Mouse (Mus musculus) CD4-positive, CD25-positive, alpha-beta regulatory T cell, adult 4 months (primary cell): ENCODE data around the gene Btd. TPM values are rescaled to one million over a fixed set of nuclear protein-coding genes. Genes with fewer than 3 reads are reported as not detected.
"Not testable (repeated sequence)": the region's sequence is repeated elsewhere in the genome, so short reads cannot be mapped to it uniquely, and the experiment has no call there.

Experiments used
- ATAC-seq: one replicate; pipeline ENCODE4 v1.8.0; 2017
- polyA plus RNA-seq, 2 experiments: library from polyadenylated mRNA; unstranded; fragments of 100-300 nt; shearing (Covaris generic); gene quantifications; one replicate each; pipeline ENCODE4 v1.2.1; 2017

Gene Btd
- polyA plus RNA-seq, result 10 to 100 TPM; 27.1 to 29.5 TPM

DNA sequence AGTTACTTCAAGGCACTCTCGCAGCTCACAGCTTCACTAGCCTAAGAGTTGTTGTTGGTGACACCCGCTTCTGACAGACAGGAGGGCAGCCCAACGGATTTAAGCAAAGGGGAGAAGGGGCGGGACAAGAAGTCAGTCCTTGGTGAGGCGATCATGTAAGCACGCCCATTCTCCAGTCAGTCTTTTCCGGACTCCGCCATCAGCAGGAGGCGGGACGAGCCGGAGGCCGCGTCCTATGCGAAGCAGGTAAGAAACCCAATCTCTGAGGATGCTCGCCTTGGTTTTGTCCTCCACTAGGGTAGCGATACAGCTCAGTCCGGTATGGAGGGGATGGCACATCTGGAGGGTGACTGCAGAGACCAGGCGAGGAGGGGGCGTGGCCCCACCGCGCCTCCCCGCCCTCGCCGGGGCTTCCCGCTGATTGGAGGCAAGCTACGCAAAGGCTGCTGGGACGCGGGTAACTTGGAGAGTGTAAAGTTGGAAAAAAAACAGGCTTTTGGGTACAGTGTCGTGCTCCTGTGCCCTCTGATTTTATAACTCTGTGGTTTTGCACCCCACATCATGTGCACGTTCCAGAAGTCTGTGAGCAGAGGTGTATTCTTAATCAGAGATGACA, at the start of gene Btd, which contains the start of gene Hacl1:
TSS of gene Btd (plus strand) at position 139 of the 616 bp plus-strand sequence.
TSS of gene Hacl1 (minus strand) at position 397 of the 616 bp plus-strand sequence.
- peak; percentile 95 for ATAC-seq

GRCm38 (mm10) chr14:31591243-31591642, 49.6 kb upstream of the Btd start, which contains the start of gene Colq:
TSS of gene Colq (minus strand) at chr14:31591343.
- ATAC-seq, result no peak

GRCm38 (mm10) chr14:31593036-31593435, 47.8 kb upstream of the Btd start:
- ATAC-seq, result no peak

- no peak for ATAC-seq
Observed at GRCm38 (mm10) chr14:31594693-31595092, 46.1 kb upstream of the Btd start.

DNA sequence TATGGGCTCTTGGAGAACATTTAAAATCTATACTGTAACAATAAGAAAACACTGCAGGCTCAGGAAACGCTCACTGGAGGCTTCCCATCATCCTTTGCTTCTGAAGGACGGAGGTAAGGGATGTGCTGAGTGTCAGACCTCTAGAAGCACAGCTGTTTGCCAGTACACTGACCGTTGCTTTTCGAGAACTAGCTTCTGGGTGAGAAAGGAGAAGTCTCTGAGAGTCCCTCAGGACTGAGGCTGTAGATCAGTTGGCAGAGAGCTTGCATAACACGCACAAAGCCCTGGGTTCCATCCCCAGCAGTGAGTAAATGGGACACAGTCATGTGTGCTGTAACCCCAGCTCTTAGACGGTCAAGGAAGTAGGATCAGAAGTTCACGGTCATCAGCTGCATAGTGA, 44.4 kb upstream of the Btd start:
- no peak for ATAC-seq

DNA sequence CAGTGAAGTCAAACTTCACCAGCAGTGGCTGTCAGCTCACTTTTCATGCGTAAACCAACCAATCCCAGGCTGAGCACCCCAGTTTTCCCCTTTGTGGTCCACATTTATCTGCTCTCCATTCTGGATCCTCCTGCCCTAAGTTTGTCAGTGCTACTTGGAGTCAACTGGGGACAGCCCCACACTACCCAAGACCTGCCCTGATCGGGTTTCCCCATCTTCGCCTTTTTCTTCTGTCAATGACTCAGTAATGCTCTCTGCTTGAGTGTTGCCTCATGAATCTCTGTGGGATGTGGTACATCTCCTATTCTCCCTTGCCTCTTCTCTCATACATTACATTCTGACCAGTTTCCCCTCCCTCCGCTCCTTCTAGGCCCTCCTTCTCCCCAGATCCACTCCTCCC, 43.4 kb upstream of the Btd start:
- ATAC-seq, result peak; percentile 77

DNA sequence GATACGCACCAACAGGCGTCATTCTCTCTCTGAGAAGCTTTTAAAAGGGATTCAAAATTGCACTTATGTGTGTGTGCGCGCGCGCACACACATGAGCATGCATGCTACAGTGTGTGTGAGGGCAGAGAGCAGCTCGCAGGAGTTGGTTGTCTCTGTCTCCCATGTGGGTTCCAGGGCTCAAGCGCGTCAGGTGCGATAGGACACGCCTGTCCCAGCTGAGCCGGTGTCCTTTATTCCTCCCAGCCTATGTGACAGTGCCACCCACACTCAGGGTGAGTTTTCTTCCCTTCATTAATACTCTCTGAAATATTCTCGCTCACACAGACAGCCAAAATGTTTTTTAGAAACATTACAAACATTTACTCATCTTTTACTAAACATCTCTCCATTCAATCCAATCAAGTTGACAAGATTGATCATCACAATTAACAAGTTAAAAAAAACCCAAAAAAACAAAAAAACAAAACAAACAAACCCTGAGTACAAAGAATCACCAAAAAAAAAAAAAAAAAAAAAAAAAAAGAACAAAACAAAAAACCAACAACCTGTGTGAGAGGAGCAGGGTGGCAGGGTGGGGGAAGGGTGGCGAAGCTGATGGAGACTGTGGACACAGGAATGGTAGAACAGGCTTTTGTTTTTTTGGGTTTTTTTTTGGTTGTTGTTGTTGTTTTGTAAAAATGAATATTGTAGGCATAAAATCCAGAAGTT, 38.8 kb upstream of the Btd start:
- no peak for ATAC-seq

DNA sequence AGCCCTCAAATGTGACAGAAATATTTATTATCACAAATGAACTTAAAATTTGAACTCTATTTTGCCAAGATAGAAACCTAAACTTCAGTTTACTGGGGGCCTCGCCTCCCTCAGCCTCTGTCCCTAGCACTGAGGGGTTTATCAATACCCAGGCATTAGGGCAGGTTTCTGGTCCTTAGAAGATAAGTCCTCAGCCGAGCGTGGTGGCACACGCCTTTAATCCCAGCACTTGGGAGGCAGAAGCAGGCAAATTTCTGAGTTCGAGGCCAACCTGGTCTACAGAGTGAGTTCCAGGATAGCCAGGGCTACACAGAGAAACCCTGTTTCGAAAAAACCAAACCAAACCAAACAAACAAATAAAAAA, 38.2 kb upstream of the Btd start:
- ATAC-seq, result not testable (repeated sequence)

- ATAC-seq, result no peak
Observed at GRCm38 (mm10) chr14:31604916-31605315, 35.9 kb upstream of the Btd start.

DNA sequence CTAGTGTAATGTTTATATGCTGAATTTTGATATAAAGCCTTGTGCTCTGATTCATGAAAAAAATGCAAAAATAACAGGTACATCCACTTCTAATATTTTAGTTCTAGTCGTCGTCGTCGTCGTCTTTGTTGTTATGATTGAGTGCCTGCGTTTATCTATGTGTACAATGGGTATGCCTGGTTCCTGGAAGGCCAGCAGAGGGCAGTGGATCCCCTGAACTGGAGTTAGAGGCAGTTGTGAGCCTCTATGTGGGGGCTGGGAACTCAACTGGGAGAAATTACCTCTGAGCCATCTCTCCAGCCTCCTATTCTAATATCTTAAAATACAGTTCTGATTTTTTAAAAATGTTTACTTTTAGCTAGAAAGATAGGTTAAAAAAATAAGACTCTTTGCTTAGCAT, 35.3 kb upstream of the Btd start:
- ATAC-seq, result no peak

DNA sequence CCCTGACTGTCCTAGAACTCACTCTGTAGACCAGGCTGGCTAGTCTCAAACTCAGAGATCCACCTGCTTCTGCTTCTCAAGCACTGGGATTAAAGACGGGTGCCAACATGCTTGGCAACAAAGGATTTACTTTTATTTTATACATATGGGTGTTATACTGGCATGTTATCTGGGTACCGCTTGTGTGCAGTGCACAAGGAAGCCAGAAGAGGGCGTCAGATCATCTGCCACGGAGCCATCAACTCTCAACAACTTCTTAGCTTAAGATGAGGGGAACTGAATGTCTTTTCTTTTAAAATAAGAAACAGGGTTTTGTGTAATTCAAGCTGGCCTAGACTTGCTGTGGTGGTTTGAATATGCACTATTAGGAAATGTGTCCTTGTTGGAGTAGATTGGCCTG, 28.8 kb upstream of the Btd start:
- no peak for ATAC-seq

DNA sequence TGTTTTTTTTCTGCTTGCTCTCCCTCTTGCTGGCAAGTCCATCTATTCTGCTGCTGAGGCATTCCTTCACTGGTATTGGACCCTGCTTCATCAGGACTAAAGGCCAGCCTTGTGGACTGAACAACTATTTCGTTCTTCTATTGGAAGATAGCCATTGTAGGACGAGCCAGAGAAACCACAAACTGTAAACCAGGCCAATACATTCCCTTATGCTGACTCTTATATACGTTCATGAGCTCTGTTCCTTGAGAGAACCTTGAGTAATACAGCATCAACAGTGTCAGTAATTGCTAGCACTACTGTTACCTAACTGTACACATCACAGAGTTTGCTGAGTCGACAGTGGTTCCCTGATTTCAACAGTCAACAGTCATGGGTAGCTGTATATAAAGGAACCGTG, 27.2 kb upstream of the Btd start:
- no peak for ATAC-seq

DNA sequence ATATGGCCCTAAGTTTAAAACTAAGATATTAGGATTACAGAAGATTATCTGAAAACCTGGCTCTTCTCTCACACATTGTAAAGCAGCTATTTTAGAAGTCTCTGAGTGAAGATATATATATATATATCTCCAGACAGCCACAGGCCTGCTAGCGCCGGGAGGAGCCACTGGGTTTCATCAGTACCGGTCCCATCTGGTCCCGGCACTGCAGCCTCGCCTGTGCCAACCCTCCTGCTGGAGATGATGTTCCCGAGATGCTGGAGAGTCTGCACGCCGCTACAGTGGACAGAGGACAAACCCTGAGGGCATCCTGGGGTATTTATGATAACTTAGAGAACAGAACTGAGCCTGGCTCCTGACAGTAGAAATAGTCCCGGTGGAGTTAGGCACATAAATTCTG, 23.6 kb upstream of the Btd start:
- no peak for ATAC-seq

GRCm38 (mm10) chr14:31617997-31618396, 22.8 kb upstream of the Btd start:
- no peak for ATAC-seq

- no peak for ATAC-seq
Observed at GRCm38 (mm10) chr14:31620591-31621223, 20.1 kb upstream of the Btd start.

DNA sequence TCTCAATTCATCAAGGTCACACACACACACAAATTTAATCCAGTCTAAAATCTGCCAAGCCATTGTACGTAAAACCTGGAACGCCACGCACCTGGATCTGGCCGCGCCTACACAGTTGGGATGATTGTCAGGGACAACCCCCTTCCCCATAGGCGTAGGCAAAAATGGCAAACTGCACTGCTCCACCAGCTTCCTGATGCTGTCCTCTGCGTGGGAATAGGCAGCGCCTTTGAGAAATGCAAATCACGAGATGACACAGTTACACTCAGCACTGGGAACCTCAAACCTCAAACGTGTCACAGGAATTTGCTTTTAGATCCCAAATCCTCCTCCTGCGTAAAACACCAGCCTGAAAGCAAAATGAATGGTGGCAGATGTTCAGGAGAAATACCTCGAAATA, 18.1 kb upstream of the Btd start:
- no peak for ATAC-seq

DNA sequence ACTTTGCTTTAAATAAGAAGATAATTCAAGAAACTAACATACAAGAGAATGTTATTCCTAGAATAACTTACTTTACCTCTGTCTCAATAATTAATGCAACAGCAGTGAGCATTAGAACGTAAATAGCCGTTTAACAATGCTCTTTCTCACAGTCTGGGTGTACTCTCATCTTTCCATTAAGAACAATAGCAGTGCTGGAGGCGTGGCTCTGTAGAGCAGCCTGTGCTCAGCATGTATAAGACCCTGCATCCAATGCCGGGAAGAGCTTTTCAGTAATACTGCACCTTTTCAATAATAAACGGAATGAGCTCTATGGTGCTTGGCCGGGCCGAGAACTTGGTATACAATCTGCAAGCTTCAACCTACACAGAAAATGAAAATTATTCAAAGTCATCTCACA, 10.2 kb upstream of the Btd start:
- no peak for ATAC-seq

- ATAC-seq, result no peak
Observed at GRCm38 (mm10) chr14:31640346-31640889, 410 bp upstream of the Btd start, which contains the start of gene Gm49387. TSS of gene Gm49387 (minus strand) at chr14:31640878.

DNA sequence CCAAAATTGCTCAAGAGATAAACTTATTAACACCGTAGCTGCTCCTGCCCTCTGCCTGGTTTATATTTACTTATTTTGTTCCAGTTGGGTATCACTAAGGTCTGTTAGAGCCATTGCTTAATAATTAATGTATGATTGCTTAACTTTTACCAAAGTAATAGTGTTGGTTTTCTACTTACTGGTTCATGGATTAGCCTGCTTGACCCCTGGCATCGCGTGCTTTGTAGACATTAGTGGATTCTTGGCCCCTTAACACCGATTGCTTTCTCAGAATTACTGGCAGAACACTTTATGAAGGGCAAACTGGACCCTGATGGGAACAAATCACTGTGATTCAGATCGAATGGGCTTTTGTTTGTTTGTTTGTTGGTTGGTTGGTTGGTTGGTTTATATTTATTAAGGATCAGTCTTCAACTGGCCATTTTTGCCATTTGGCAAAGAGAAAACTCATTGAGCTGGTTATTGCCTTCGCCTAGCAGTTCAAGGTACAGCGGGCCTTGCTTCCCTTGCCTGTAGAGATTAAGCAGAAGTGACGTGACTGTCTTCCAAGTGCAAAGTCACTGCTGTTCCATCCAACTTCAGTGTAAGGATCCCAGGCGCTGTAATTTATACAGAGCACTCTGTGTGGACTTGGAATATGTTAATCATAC, 803 bp downstream of the Btd start:
- no peak for ATAC-seq

GRCm38 (mm10) chr14:31644183-31644830, 3.5 kb downstream of the Btd start:
- no peak for ATAC-seq

GRCm38 (mm10) chr14:31644931-31645547, 4.2 kb downstream of the Btd start:
- no peak for ATAC-seq

DNA sequence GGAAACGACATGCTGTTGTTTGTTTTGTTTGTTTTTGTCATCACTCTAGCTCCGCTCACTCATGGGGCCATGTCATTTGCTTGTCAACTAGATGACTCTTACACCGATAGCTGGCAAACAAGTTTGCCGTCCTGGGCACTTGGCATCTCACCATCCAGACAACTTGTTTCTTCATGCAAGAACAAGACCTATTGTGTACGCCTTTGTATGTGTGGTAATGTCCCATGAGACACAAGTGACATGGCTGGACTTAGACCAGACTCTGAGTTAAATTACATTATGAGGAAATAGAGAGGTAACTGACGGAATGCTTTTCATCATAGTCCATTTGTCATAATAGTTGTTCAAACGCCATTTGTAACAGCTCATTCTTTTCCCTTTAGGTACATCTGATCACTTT, 5.1 kb downstream of the Btd start:
- no peak for ATAC-seq
